Mouse (Mus musculus): Measurements from ENCODE around the gene Stxbp3.
"Not testable (repeated sequence)": the region's sequence is repeated elsewhere in the genome, so short reads cannot be mapped to it uniquely, and the experiment has no call there.

The Stxbp3 gene

GRCm38 (mm10) chr3:108840000-108840715, at the start of gene Stxbp3:
Gene Stxbp3 (minus strand): TSS chr3:108840526.
- peak; percentile 99 for DNase-seq (ENCODE audit: low spot score)

GRCm38 (mm10) chr3:108889908-108890307, 49.6 kb upstream of the Stxbp3 start, which contains the start of gene Fndc7:
Gene Fndc7 (minus strand): TSS chr3:108890008.
- DNase-seq (ENCODE audit: low spot score): no peak

- no peak for DNase-seq (ENCODE audit: low spot score)
Observed at GRCm38 (mm10) chr3:108887618-108887975, 47.3 kb upstream of the Stxbp3 start.

GRCm38 (mm10) chr3:108886934-108887617, 46.8 kb upstream of the Stxbp3 start:
- DNase-seq (ENCODE audit: low spot score): no peak

GRCm38 (mm10) chr3:108885686-108886530, 45.6 kb upstream of the Stxbp3 start:
- no peak for DNase-seq (ENCODE audit: low spot score)

GRCm38 (mm10) chr3:108884706-108885289, 44.5 kb upstream of the Stxbp3 start:
- DNase-seq (ENCODE audit: low spot score): no peak

- no peak for DNase-seq (ENCODE audit: low spot score)
Observed at GRCm38 (mm10) chr3:108883067-108883466, 42.7 kb upstream of the Stxbp3 start.

GRCm38 (mm10) chr3:108881873-108882272, 41.5 kb upstream of the Stxbp3 start:
- not testable (repeated sequence) for DNase-seq (ENCODE audit: low spot score)

GRCm38 (mm10) chr3:108880544-108881507, 40.5 kb upstream of the Stxbp3 start:
- peak; percentile 39 for DNase-seq (ENCODE audit: low spot score)

- no peak for DNase-seq (ENCODE audit: low spot score)
Observed at GRCm38 (mm10) chr3:108879836-108880435, 39.6 kb upstream of the Stxbp3 start.

- no peak for DNase-seq (ENCODE audit: low spot score)
Observed at GRCm38 (mm10) chr3:108879129-108879528, 38.8 kb upstream of the Stxbp3 start.

- DNase-seq (ENCODE audit: low spot score): no peak
Observed at GRCm38 (mm10) chr3:108870631-108871030, 30.3 kb upstream of the Stxbp3 start.

GRCm38 (mm10) chr3:108867449-108867848, 27.1 kb upstream of the Stxbp3 start:
- no peak for DNase-seq (ENCODE audit: low spot score)

- DNase-seq (ENCODE audit: low spot score): no peak
Observed at GRCm38 (mm10) chr3:108865676-108866075, 25.4 kb upstream of the Stxbp3 start.

- DNase-seq (ENCODE audit: low spot score): no peak
Observed at GRCm38 (mm10) chr3:108865129-108865528, 24.8 kb upstream of the Stxbp3 start.

- DNase-seq (ENCODE audit: low spot score): no peak
Observed at GRCm38 (mm10) chr3:108863091-108863490, 22.8 kb upstream of the Stxbp3 start.

- DNase-seq (ENCODE audit: low spot score): not testable (repeated sequence)
Observed at GRCm38 (mm10) chr3:108862282-108862681, 22.0 kb upstream of the Stxbp3 start.

- DNase-seq (ENCODE audit: low spot score): no peak
Observed at GRCm38 (mm10) chr3:108860786-108861185, 20.5 kb upstream of the Stxbp3 start.

- DNase-seq (ENCODE audit: low spot score): no peak
Observed at GRCm38 (mm10) chr3:108858231-108858770, 18.0 kb upstream of the Stxbp3 start.

GRCm38 (mm10) chr3:108857714-108858113, 17.4 kb upstream of the Stxbp3 start:
- no peak for DNase-seq (ENCODE audit: low spot score)
